8 mouse cellular contexts compared by ENCODE assay signal in the genomic region with DNA sequence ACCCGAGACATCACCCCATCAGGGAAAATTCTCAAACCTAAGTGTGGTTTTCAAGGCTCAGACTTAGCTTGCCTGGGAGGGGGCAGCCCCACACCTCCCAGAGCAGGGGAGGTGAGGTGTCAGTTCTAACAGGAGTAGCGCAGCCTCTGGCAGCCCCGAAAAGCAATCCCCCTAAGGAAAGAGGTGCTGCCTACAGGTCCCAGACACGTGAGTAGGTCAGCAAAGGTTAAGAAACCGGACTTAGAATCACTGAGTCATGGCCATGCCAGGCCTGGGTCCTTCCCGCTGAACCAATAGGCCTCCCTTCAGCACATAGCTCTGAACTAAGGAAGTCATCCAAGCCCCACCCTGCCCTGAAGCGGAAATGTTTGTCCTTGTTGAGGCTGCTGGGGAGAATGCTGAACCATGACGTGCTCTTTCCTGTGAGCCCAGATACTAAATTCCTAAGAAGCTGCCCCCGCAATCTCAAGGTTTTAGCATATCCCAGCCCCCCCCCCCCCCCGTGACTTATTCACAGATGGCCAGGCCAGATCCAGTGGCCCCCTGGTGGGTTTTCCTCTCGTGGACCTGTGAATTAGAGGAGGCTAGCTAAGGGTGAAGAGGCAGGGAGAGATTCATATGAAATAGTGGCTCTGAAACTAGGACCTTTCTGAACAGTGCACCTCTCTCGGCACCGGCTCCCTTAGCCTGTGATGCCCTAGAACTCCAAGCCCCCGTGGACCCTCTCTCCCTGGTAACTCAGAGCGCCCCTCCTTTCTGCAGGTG. TPM values are rescaled to one million over a fixed set of nuclear protein-coding genes. Genes with fewer than 3 reads are reported as not detected.
DNase-seq lines count a peak whose midpoint lies in the region; ATAC-seq and TF ChIP-seq lines count a peak whose summit lies in the region.

No protein-coding gene starts in this region.

- no peak for TF ChIP-seq POLR2A in thymus, adult 2 months (IDR thresholded peaks at IDR 0.05; ENCODE audit: control insufficient read depth, extremely low read depth, insufficient read depth, low read length, poor library complexity)

- H3K27me3 ChIP-seq in forebrain, embryonic 16.5 days (replicated peaks; ENCODE audit: control insufficient read depth, insufficient read depth, low read length), result no peaks in the 10 kb centered on the region
- no peaks in the 10 kb centered on the region for H3K27me3 ChIP-seq in hindbrain, embryonic 11.5 days (ENCODE audit: control insufficient read depth, insufficient read depth, low read length)
- no peaks in the 10 kb centered on the region for H3K27me3 ChIP-seq in limb, embryonic 13.5 days
- no peaks in the 10 kb centered on the region for H3K27me3 ChIP-seq in midbrain, embryonic 14.5 days (ENCODE audit: control insufficient read depth, insufficient read depth, low read length)
- no peaks in the 10 kb centered on the region for H3K27me3 ChIP-seq in thymus, adult 2 months (ENCODE audit: control insufficient read depth, insufficient read depth, low read length)

- H3K27ac ChIP-seq in forebrain, embryonic 16.5 days (ENCODE audit: low read length), result peak overlapping the region; percentile 54; the same call in 1 of the 2 replicates
- peak overlapping the region; percentile 82 for H3K27ac ChIP-seq in hindbrain, embryonic 11.5 days (ENCODE audit: low read depth, low read length)
- peak overlapping the region; percentile 87 for H3K27ac ChIP-seq in limb, embryonic 13.5 days
- H3K27ac ChIP-seq in midbrain, embryonic 14.5 days (replicated peaks; ENCODE audit: low read depth, low read length), result peak overlapping the region; percentile 56
- peak overlapping the region; percentile 86 for H3K27ac ChIP-seq in thymus, adult 2 months (ENCODE audit: control insufficient read depth, insufficient read depth, low read length)

- H3K4me2 ChIP-seq in forebrain, embryonic 16.5 days (ENCODE audit: low read length), result no peak overlapping the region
- H3K4me2 ChIP-seq in hindbrain, embryonic 11.5 days (replicated peaks; ENCODE audit: low read depth, low read length), result no peak overlapping the region; the same call in 1 of the 2 replicates
- peak overlapping the region; percentile 41 for H3K4me2 ChIP-seq in limb, embryonic 13.5 days (replicated peaks)
- H3K4me2 ChIP-seq in midbrain, embryonic 14.5 days (ENCODE audit: low read length), result no peak overlapping the region

- no peaks in the 10 kb centered on the region for H3K36me3 ChIP-seq in forebrain, embryonic 16.5 days (ENCODE audit: control insufficient read depth, insufficient read depth)
- peaks cover 13% of the 10 kb centered on the region for H3K36me3 ChIP-seq in hindbrain, embryonic 11.5 days (ENCODE audit: control insufficient read depth, insufficient read depth, low read length)
- H3K36me3 ChIP-seq in limb, embryonic 13.5 days, result peaks cover 15% of the 10 kb centered on the region
- H3K36me3 ChIP-seq in midbrain, embryonic 14.5 days (ENCODE audit: control insufficient read depth, insufficient read depth, low read length), result peaks cover 24% of the 10 kb centered on the region
- H3K36me3 ChIP-seq in thymus, adult 2 months (ENCODE audit: control insufficient read depth, insufficient read depth, low read length), result no peaks in the 10 kb centered on the region

- no peaks in the 10 kb centered on the region for H3K9me3 ChIP-seq in forebrain, embryonic 16.5 days (ENCODE audit: control insufficient read depth, low read length)
- H3K9me3 ChIP-seq in hindbrain, embryonic 11.5 days (ENCODE audit: control insufficient read depth, low read length), result no peaks in the 10 kb centered on the region
- H3K9me3 ChIP-seq in limb, embryonic 13.5 days, result no peaks in the 10 kb centered on the region
- H3K9me3 ChIP-seq in midbrain, embryonic 14.5 days (ENCODE audit: control insufficient read depth, low read length), result no peaks in the 10 kb centered on the region

- ATAC-seq in activated CD4-positive, CD25-positive, alpha-beta regulatory T cell, adult 4 months, result peak; percentile 58
- peak; percentile 4; the same call in 1 of the 2 replicates for ATAC-seq in forebrain, embryonic 16.5 days
- ATAC-seq in hindbrain, embryonic 11.5 days (ENCODE audit: low FRiP score), result peak; percentile 22; the same call in 1 of the 2 replicates
- ATAC-seq in limb, embryonic 13.5 days (ENCODE audit: low FRiP score, low read depth), result peak; percentile 36; the same call in 1 of the 2 replicates
- 0 out of 2 replicates have a peak, but pooled peaks have one; percentile 12 for ATAC-seq in midbrain, embryonic 14.5 days (ENCODE audit: low FRiP score, low TSS enrichment)

- peaks cover 14% of the 10 kb centered on the region for H3K4me1 ChIP-seq in forebrain, embryonic 16.5 days (replicated peaks; ENCODE audit: control insufficient read depth, insufficient read depth, low read length)
- peaks cover 18% of the 10 kb centered on the region for H3K4me1 ChIP-seq in hindbrain, embryonic 11.5 days (replicated peaks; ENCODE audit: control insufficient read depth, insufficient read depth, low read length)
- H3K4me1 ChIP-seq in limb, embryonic 13.5 days, result peaks cover 25% of the 10 kb centered on the region
- peaks cover 17% of the 10 kb centered on the region for H3K4me1 ChIP-seq in midbrain, embryonic 14.5 days (ENCODE audit: control insufficient read depth, insufficient read depth, low read length)
- H3K4me1 ChIP-seq in thymus, adult 2 months (replicated peaks; ENCODE audit: control insufficient read depth, insufficient read depth, low read length), result peaks cover 30% of the 10 kb centered on the region

- H3K4me3 ChIP-seq in forebrain, embryonic 16.5 days (replicated peaks; ENCODE audit: low read length), result no peak overlapping the region
- no peak overlapping the region for H3K4me3 ChIP-seq in hindbrain, embryonic 11.5 days (ENCODE audit: low read depth, low read length)
- H3K4me3 ChIP-seq in limb, embryonic 13.5 days, result no peak overlapping the region
- H3K4me3 ChIP-seq in midbrain, embryonic 14.5 days (replicated peaks; ENCODE audit: low read depth, low read length), result no peak overlapping the region
- no peak overlapping the region for H3K4me3 ChIP-seq in thymus, adult 2 months (ENCODE audit: control insufficient read depth, insufficient read depth, low read length)

- WGBS in forebrain, embryonic 16.5 days, result 52% methylated on average over 15 of the region's 15 CpGs
- 46% methylated on average over 15 of the region's 15 CpGs for WGBS in hindbrain, embryonic 11.5 days
- WGBS in limb, embryonic 13.5 days, result 39% methylated on average over 15 of the region's 15 CpGs
- WGBS in midbrain, embryonic 14.5 days, result 39% methylated on average over 15 of the region's 15 CpGs
- WGBS in thymus, adult 2 months, result 54% methylated on average over 15 of the region's 15 CpGs

- no peak for TF ChIP-seq CTCF in thymus, adult 2 months (IDR thresholded peaks at IDR 0.05; ENCODE audit: borderline replicate concordance, control insufficient read depth, extremely low read depth, insufficient read depth, low read length, poor library complexity)

- DNase-seq in layer of hippocampus, adult 11-12 months (ENCODE audit: low spot score), result peak; percentile 65
- no peak for DNase-seq in layer of hippocampus, adult 8-10 months (ENCODE audit: low spot score in 2 of 2)
- peak; percentile 42 for DNase-seq in hindbrain, embryonic 11.5 days (ENCODE audit: low spot score)
- peak; percentile 37 for DNase-seq in midbrain, embryonic 14.5 days
- DNase-seq in thymus, adult 2 months, result peak; percentile 73

- peak overlapping the region; percentile 22; the same call in 1 of the 2 replicates for H3K9ac ChIP-seq in forebrain, embryonic 16.5 days (replicated peaks; ENCODE audit: low read depth, low read length)
- peak overlapping the region; percentile 49 for H3K9ac ChIP-seq in hindbrain, embryonic 11.5 days (ENCODE audit: low read depth, low read length)
- peak overlapping the region; percentile 58 for H3K9ac ChIP-seq in limb, embryonic 13.5 days
- 0 out of 2 replicates have a peak overlapping the region, but pooled peaks have one; percentile 2 for H3K9ac ChIP-seq in midbrain, embryonic 14.5 days (replicated peaks; ENCODE audit: low read length)

RNA-seq across cellular contexts. Expression of gene Tctex1d4, which starts 0.5 kb away (rescaled TPM):
- under 1 TPM; 0.74 to 0.81 (median 0.78) TPM for total RNA-seq in layer of hippocampus, adult 8-10 months (2022)
- polyA plus RNA-seq in activated CD4-positive, CD25-positive, alpha-beta regulatory T cell, adult 4 months (2017; shearing (Covaris generic)), result 1 to 10 TPM; 1.7 to 3.5 TPM
- 0.35 and 0.53 TPM in 2 replicates for polyA plus RNA-seq in forebrain, embryonic 16.5 days (2015; fragmentation: Nextera tagmentation; extraction: Ambion mirVana)
- polyA plus RNA-seq in hindbrain, embryonic 11.5 days (2014; fragmentation: Nextera tagmentation; extraction: Ambion mirVana), result 0.60 TPM in 1 of 2 replicates, not detected in the other
- polyA plus RNA-seq in limb, embryonic 13.5 days (2015; fragmentation: Nextera tagmentation; extraction: Ambion mirVana), result not detected in 2 replicates
- not detected in 2 replicates for polyA plus RNA-seq in midbrain, embryonic 14.5 days (2014; fragmentation: Nextera tagmentation; extraction: Ambion mirVana)
- 1.1 and 2.0 TPM in 2 replicates for polyA plus RNA-seq in thymus, adult 2 months (2012; rRNA removed)

RNA-seq across cellular contexts. Expression of gene Btbd19, which starts 0.6 kb away (rescaled TPM):
- 10 to 100 TPM; 12.9 to 18.3 (median 16.2) TPM for total RNA-seq in layer of hippocampus, adult 8-10 months (2022)
- polyA plus RNA-seq in activated CD4-positive, CD25-positive, alpha-beta regulatory T cell, adult 4 months (2017; shearing (Covaris generic)), result 10 to 100 TPM; 22.7 to 24.1 TPM
- polyA plus RNA-seq in forebrain, embryonic 16.5 days (2015; fragmentation: Nextera tagmentation; extraction: Ambion mirVana), result 4.3 and 4.8 TPM in 2 replicates
- 3.6 and 3.8 TPM in 2 replicates for polyA plus RNA-seq in hindbrain, embryonic 11.5 days (2014; fragmentation: Nextera tagmentation; extraction: Ambion mirVana)
- 5.1 and 5.2 TPM in 2 replicates for polyA plus RNA-seq in limb, embryonic 13.5 days (2015; fragmentation: Nextera tagmentation; extraction: Ambion mirVana)
- polyA plus RNA-seq in midbrain, embryonic 14.5 days (2014; fragmentation: Nextera tagmentation; extraction: Ambion mirVana), result 3.2 and 3.4 TPM in 2 replicates
- 18.6 and 20.3 TPM in 2 replicates for polyA plus RNA-seq in thymus, adult 2 months (2012; rRNA removed)

RNA-seq across cellular contexts. Expression of gene Plk3, which starts 7.7 kb away (rescaled TPM):
- total RNA-seq in layer of hippocampus, adult 8-10 months (2022), result 1 to 10 TPM; 9.0 to 10.0 (median 9.6) TPM
- polyA plus RNA-seq in activated CD4-positive, CD25-positive, alpha-beta regulatory T cell, adult 4 months (2017; shearing (Covaris generic)), result 10 to 100 TPM; 10.6 to 14.6 TPM
- 9.6 and 10.2 TPM in 2 replicates for polyA plus RNA-seq in forebrain, embryonic 16.5 days (2015; fragmentation: Nextera tagmentation; extraction: Ambion mirVana)
- polyA plus RNA-seq in hindbrain, embryonic 11.5 days (2014; fragmentation: Nextera tagmentation; extraction: Ambion mirVana), result 31.3 and 37.1 TPM in 2 replicates
- 3.1 and 3.5 TPM in 2 replicates for polyA plus RNA-seq in limb, embryonic 13.5 days (2015; fragmentation: Nextera tagmentation; extraction: Ambion mirVana)
- 15.7 and 17.5 TPM in 2 replicates for polyA plus RNA-seq in midbrain, embryonic 14.5 days (2014; fragmentation: Nextera tagmentation; extraction: Ambion mirVana)
- polyA plus RNA-seq in thymus, adult 2 months (2012; rRNA removed), result 18.0 and 21.4 TPM in 2 replicates

RNA-seq across cellular contexts. Expression of gene Rps8, which starts 30.0 kb away (rescaled TPM):
- total RNA-seq in layer of hippocampus, adult 8-10 months (2022), result 100 to 1,000 TPM; 448 to 635 (median 527) TPM
- 100 to 1,000 TPM; 869 to 969 TPM for polyA plus RNA-seq in activated CD4-positive, CD25-positive, alpha-beta regulatory T cell, adult 4 months (2017; shearing (Covaris generic))
- 418 and 427 TPM in 2 replicates for polyA plus RNA-seq in forebrain, embryonic 16.5 days (2015; fragmentation: Nextera tagmentation; extraction: Ambion mirVana)
- polyA plus RNA-seq in hindbrain, embryonic 11.5 days (2014; fragmentation: Nextera tagmentation; extraction: Ambion mirVana), result 779 and 892 TPM in 2 replicates
- 885 and 930 TPM in 2 replicates for polyA plus RNA-seq in limb, embryonic 13.5 days (2015; fragmentation: Nextera tagmentation; extraction: Ambion mirVana)
- 599 and 678 TPM in 2 replicates for polyA plus RNA-seq in midbrain, embryonic 14.5 days (2014; fragmentation: Nextera tagmentation; extraction: Ambion mirVana)
- polyA plus RNA-seq in thymus, adult 2 months (2012; rRNA removed), result 698 and 732 TPM in 2 replicates

RNA-seq across cellular contexts. Expression of gene Ptch2, which starts 30.2 kb away (rescaled TPM):
- 1 to 10 TPM; 1.7 to 3.4 (median 2.2) TPM for total RNA-seq in layer of hippocampus, adult 8-10 months (2022)
- not detected for polyA plus RNA-seq in activated CD4-positive, CD25-positive, alpha-beta regulatory T cell, adult 4 months (2017; shearing (Covaris generic))
- 2.9 and 5.5 TPM in 2 replicates for polyA plus RNA-seq in forebrain, embryonic 16.5 days (2015; fragmentation: Nextera tagmentation; extraction: Ambion mirVana)
- 1.4 and 1.9 TPM in 2 replicates for polyA plus RNA-seq in hindbrain, embryonic 11.5 days (2014; fragmentation: Nextera tagmentation; extraction: Ambion mirVana)
- polyA plus RNA-seq in limb, embryonic 13.5 days (2015; fragmentation: Nextera tagmentation; extraction: Ambion mirVana), result 7.9 and 9.4 TPM in 2 replicates
- polyA plus RNA-seq in midbrain, embryonic 14.5 days (2014; fragmentation: Nextera tagmentation; extraction: Ambion mirVana), result 4.0 and 4.5 TPM in 2 replicates
- 0.89 and 0.92 TPM in 2 replicates for polyA plus RNA-seq in thymus, adult 2 months (2012; rRNA removed)

Comparison
In these comparisons a context has a peak if more than half of its experiments do, and no peak if none do; other contexts are left out.
1. DNase-seq: peak in layer of hippocampus, adult 11-12 months (single experiment), hindbrain, embryonic 11.5 days (single experiment), midbrain, embryonic 14.5 days (single experiment) and thymus, adult 2 months (single experiment); none in layer of hippocampus, adult 8-10 months (0 of 2).
2. ATAC-seq: peak in every context shown above with its lines; median percentile 58 in activated CD4-positive, CD25-positive, alpha-beta regulatory T cell, adult 4 months; 36 in limb, embryonic 13.5 days; 22 in hindbrain, embryonic 11.5 days; 12 in midbrain, embryonic 14.5 days; 4 in forebrain, embryonic 16.5 days.
3. H3K9ac ChIP-seq: peak in every context shown above with its lines; median percentile 58 in limb, embryonic 13.5 days; 49 in hindbrain, embryonic 11.5 days; 22 in forebrain, embryonic 16.5 days; 2 in midbrain, embryonic 14.5 days.
4. Peak in every context shown above with its lines, with median percentiles within 50 percentile points of each other: H3K27ac ChIP-seq.